Mouse (Mus musculus): ENCODE data around the gene Krt222.
"Not testable (repeated sequence)": the region's sequence is repeated elsewhere in the genome, so short reads cannot be mapped to it uniquely, and the experiment has no call there.

The Krt222 gene

GRCm38 (mm10) chr11:99243820-99244374, at the start of gene Krt222:
TSS of gene Krt222 (minus strand) at chr11:99244085.
- DNase-seq (ENCODE audit: low spot score in 2 of 2): peak; percentile 17 to 24

DNA sequence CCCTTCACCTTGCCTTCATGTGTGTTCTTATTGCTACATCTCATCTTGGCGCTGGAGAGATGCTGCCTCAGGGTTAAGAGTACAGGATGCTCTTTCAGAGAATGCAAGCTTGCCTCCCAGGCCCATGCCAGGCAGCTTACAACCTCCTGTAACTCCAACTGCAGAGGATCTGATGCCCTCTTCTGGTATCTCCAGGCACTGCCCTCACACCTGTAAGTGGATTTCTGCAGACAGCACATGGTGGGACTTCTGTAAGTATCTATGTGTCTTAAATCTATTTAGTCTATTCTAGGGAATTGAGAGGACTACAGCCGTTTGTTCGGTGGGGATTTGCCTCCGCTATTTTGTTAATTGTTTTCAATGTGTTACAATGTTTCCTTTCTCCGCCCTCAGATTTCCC, 49.0 kb upstream of the Krt222 start:
- DNase-seq (ENCODE audit: low spot score in 2 of 2): peak; percentile 4 to 32

GRCm38 (mm10) chr11:99284833-99285312, 41.0 kb upstream of the Krt222 start, which contains the start of gene Krt24:
TSS of gene Krt24 (minus strand) at chr11:99285262.
- DNase-seq (ENCODE audit: low spot score in 2 of 2): no peak

DNA sequence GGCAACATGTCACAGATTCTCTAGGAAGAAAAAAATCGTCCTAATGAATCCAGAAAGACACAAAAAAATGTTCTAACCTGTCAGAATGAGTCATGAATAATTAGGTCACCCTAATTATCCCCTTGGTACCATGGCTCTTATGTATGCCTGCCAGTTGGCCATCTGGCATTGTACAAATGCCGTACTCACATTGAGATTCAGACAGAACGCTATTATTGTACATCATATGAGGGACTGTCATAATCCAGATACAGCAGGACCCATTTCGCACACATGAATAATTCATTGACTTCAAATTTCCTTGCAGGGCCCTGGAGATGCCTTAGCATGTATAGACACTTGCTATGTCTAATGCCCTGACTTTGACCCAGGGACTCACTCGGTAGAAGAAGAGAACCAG, 40.1 kb upstream of the Krt222 start:
- no peak for DNase-seq (ENCODE audit: low spot score in 2 of 2)

DNA sequence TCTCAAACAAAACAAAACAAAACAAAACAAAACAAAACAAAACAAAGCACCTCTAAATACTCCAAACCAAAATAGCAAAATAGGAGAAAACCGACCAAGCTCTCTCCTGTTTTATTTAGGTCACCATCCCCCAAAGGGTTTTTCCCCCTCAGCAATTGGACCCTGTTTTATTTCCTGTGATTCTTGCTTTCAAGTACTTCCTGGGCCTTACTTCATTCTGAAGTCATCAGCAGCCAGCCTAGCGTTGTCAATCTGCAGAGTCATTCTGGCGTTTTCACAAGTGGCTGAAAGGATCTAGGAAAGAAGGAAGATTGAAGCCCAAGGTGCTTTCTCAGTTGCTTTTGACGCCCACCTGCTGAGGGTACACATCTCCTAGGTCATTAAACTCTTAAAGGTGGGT, 39.4 kb upstream of the Krt222 start:
- no peak for DNase-seq (ENCODE audit: low spot score in 2 of 2)

- DNase-seq (ENCODE audit: low spot score in 2 of 2): no peak
These were observed 37.2 kb upstream of the Krt222 start for GRCm38 (mm10) chr11:99281116-99281515.

GRCm38 (mm10) chr11:99279986-99280385, 36.1 kb upstream of the Krt222 start:
- DNase-seq (ENCODE audit: low spot score in 2 of 2): no peak

DNA sequence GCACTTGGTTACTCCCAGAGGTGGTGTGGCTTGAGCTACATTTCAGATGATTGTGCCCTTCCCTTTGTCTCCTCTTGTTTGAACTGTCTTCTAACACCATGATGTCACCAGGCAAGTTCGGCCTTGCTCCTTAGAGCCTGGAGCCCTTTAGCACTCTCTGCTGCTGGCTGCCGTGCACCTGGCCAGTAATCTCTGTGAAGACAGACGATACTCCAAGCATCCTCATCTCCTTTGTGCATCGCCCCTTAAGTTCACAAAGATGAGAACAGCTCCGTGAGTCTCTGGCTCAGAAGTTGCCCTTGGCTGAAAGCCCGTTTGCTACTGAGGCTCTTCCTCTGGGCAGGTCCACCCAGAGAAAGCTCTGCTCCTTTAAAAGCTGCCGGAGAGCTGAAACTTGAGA, 32.9 kb upstream of the Krt222 start:
- no peak for DNase-seq (ENCODE audit: low spot score in 2 of 2)

GRCm38 (mm10) chr11:99275624-99276023, 31.7 kb upstream of the Krt222 start:
- DNase-seq (ENCODE audit: low spot score in 2 of 2): no peak

- DNase-seq (ENCODE audit: low spot score in 2 of 2): no peak
These were observed 28.8 kb upstream of the Krt222 start for GRCm38 (mm10) chr11:99272721-99273120.

DNA sequence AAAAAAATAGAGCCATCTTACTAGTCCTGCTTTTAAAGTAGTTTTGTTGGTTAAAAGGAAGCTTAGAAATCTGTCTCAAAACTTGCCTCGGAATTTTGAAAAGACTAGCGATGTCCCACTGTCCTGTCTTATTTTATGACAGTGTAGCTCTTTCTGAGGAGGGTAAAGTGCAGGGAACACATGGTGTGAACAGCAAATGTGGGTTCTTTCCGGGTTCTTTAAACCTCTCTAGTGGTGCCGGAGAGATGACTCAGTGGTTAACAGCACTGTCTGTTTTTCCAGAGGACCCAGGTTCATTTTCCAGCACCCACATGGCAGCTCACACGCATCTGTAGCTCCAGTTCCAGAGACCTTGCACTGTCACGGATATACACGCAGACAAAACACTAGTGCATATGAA, 25.3 kb upstream of the Krt222 start:
- no peak for DNase-seq (ENCODE audit: low spot score in 2 of 2)

GRCm38 (mm10) chr11:99265796-99266195, 21.9 kb upstream of the Krt222 start:
- peak; percentile 4 to 17 for DNase-seq (ENCODE audit: low spot score in 2 of 2)

DNA sequence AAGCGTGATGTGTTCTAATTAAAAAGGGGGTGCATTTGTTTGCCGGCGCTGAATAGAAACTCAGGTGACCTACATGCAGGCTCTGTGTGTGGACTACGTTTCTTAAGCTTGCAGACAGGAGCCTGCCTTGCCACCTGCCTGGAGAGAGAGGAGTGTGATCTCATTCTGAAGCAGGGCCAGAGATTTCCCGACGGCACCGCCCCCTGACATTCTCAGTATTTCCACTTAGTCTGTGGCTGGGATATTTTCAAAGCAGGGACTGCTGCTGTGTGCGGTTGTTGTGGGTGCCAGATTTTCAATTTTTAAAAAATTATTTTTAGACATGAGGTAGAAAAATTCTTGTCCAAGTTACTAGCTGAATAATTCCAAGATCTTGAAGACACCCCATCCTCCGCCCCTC, 21.3 kb upstream of the Krt222 start:
- DNase-seq (ENCODE audit: low spot score in 2 of 2): peak in 1 of 2 experiments; percentile 14

GRCm38 (mm10) chr11:99256213-99256612, 12.3 kb upstream of the Krt222 start:
- DNase-seq (ENCODE audit: low spot score in 2 of 2): no peak

DNA sequence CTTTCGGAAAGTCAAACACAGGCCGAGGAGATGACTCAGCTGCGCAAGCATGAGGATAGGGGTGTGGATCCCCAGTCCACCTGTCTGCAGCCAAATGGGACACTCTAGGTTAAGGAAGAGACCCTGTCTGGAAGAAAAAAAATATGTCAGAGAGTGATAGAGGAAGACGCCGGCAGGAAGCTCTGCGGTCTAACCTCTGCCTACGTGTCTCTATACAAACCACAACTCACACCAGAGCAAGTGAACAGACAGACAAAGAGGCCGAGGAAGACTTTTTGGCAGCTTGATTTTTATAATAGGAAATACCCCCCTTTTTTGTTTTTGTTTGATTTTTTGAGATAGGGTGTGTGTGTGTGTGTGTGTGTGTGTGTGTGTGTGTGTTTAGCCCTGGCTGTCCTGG, 11.4 kb upstream of the Krt222 start:
- DNase-seq (ENCODE audit: low spot score in 2 of 2): no peak

DNA sequence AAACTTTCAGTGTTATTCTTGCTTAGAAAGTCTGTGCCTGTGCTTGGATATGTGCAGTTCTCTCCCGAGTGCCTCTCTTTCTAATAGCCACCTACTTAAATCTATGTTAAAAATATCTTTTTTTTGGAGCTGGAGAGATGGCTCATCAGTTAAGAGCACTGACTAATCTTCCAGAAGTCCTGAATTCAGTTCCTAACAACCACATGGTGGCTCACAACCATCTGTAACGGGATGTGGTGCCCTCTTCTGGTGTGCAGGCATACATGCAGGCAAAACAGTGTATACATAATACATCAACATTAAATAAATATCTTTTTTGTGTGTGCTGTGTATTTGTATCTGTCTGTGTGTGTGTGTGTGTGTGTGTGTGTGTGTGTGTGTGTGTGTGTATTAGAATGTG, 10.0 kb upstream of the Krt222 start:
- no peak for DNase-seq (ENCODE audit: low spot score in 2 of 2)

DNA sequence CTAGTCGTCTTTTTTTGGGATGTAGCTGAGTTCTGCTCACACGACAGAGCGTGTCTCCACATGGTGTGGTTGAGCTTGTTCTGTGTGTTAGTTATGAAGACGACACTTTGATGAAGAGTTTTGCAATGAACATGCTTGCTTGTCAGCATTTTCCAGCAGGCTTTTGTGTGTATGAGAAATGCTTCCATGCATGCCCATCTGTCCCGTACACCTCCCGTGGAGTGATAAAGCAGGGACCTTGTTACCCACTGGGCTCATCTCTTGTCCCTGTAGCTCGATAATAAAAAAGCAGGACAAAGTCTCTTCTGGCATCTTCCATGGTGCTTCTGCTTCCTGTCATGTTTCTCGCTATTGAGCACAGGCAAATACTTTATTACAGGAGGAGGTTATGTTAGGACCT, 8.8 kb upstream of the Krt222 start:
- no peak for DNase-seq (ENCODE audit: low spot score in 2 of 2)

GRCm38 (mm10) chr11:99250666-99251065, 6.8 kb upstream of the Krt222 start:
- no peak for DNase-seq (ENCODE audit: low spot score in 2 of 2)

GRCm38 (mm10) chr11:99250241-99250640, 6.4 kb upstream of the Krt222 start:
- no peak for DNase-seq (ENCODE audit: low spot score in 2 of 2)

- DNase-seq (ENCODE audit: low spot score in 2 of 2): no peak
These were observed 5.2 kb upstream of the Krt222 start for GRCm38 (mm10) chr11:99249115-99249514.

DNA sequence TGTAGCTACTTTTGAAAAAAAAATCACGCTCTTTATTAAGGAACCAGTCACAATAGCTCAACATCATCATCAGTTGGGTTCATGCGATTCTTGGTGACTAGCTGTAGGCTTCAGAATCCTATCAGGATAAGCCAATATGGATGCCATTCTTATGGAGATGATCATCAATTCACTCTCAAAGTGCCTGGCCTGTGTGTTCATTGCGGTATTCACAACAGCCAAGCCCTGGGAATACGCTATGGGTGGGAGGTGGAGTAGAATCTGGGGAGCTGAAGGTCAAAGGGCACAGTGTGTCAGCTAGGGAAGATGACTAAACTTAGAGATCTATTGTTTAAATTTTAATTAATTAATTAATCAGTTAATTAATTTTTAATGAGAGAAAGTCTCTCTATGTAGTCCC, 4.0 kb upstream of the Krt222 start:
- no peak for DNase-seq (ENCODE audit: low spot score in 2 of 2)

GRCm38 (mm10) chr11:99244519-99244918, 634 bp upstream of the Krt222 start:
- not testable (repeated sequence) for DNase-seq (ENCODE audit: low spot score in 2 of 2)

- no peak for DNase-seq (ENCODE audit: low spot score in 2 of 2)
These were observed 575 bp downstream of the Krt222 start for GRCm38 (mm10) chr11:99243200-99243819.

DNA sequence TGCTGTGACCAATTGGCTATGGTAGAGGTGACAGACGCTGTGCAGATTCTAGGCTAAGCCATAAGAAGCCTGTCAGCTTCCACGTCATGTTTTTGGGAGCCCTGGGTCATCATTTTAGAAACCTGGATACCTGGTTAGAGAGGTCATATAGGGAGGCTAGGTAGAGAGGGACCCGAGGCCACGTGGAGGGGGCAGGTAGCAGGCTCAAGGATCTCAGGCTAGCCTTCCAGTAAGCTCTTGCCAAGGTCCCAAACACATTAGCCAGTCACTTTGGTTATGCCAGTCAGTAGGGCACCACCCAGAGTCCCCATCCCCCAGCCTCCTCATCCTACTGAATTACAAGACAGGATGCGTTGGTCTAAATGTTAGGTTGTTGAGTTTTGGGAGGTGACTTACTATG, 1.8 kb downstream of the Krt222 start:
- no peak for DNase-seq (ENCODE audit: low spot score in 2 of 2)
